ENCODE assay signal across 11 mouse cellular contexts in genomic region chr4:154328431-154328830, GRCm38 (mm10). TPM values are rescaled to one million over a fixed set of nuclear protein-coding genes. Genes with fewer than 3 reads are reported as not detected.
DNase-seq lines count a peak whose midpoint lies in the region; ATAC-seq lines count a peak whose summit lies in the region.
"Had no signal": no experiment of that assay in that cellular context is flagged by ENCODE, and none has a peak within 500 bp of the region (broad histone marks: within the 10 kb centered on the region; RNA-seq: fewer than 3 reads in every experiment).

No protein-coding gene starts in this region.

- no peak overlapping the region for H3K4me2 ChIP-seq in kidney, embryonic 14.5 days (replicated peaks; ENCODE audit: low read depth, low read length)
- peak overlapping the region; percentile 5; the same call in 1 of the 2 replicates for H3K4me2 ChIP-seq in embryonic facial prominence, embryonic 14.5 days (ENCODE audit: low read depth, low read length)
- peak overlapping the region; percentile 28 for H3K4me2 ChIP-seq in midbrain, embryonic 13.5 days (replicated peaks)

- no peaks in the 10 kb centered on the region for H3K36me3 ChIP-seq in kidney, embryonic 14.5 days (ENCODE audit: control insufficient read depth, insufficient read depth, low read length)
- no peaks in the 10 kb centered on the region for H3K36me3 ChIP-seq in embryonic facial prominence, embryonic 14.5 days (ENCODE audit: control insufficient read depth, insufficient read depth, low read length)
- no peaks in the 10 kb centered on the region for H3K36me3 ChIP-seq in midbrain, embryonic 13.5 days
- H3K36me3 ChIP-seq: G1E had no signal

- H3K4me3 ChIP-seq in kidney, embryonic 14.5 days (ENCODE audit: low read length): no peak overlapping the region
- no peak overlapping the region for H3K4me3 ChIP-seq in embryonic facial prominence, embryonic 14.5 days (ENCODE audit: low read depth, low read length)
- no peak overlapping the region for H3K4me3 ChIP-seq in midbrain, embryonic 13.5 days (replicated peaks)

- no peak overlapping the region for H3K9ac ChIP-seq in kidney, embryonic 14.5 days (ENCODE audit: low read depth, low read length)
- H3K9ac ChIP-seq in embryonic facial prominence, embryonic 14.5 days (ENCODE audit: low read depth, low read length): no peak overlapping the region
- H3K9ac ChIP-seq in midbrain, embryonic 13.5 days (replicated peaks): no peak overlapping the region

- WGBS in kidney, embryonic 14.5 days: 5% methylated on average over 20 of the region's 20 CpGs
- 8% methylated on average over 12 of the region's 20 CpGs for WGBS in embryonic facial prominence, embryonic 14.5 days
- WGBS in midbrain, embryonic 13.5 days: 7% methylated on average over 15 of the region's 20 CpGs

- H3K27me3 ChIP-seq in kidney, embryonic 14.5 days (ENCODE audit: control insufficient read depth, insufficient read depth, low read length): peaks cover 17% of the 10 kb centered on the region; the same call in 1 of the 2 replicates
- H3K27me3 ChIP-seq in embryonic facial prominence, embryonic 14.5 days (replicated peaks; ENCODE audit: control insufficient read depth, insufficient read depth, low read length): no peaks in the 10 kb centered on the region
- peaks cover 28% of the 10 kb centered on the region; the same call in 1 of the 2 replicates for H3K27me3 ChIP-seq in midbrain, embryonic 13.5 days

- H3K4me1 ChIP-seq in kidney, embryonic 14.5 days (ENCODE audit: control insufficient read depth, insufficient read depth, low read length): peaks cover 21% of the 10 kb centered on the region
- H3K4me1 ChIP-seq in embryonic facial prominence, embryonic 14.5 days (ENCODE audit: control insufficient read depth, insufficient read depth, low read length): no peaks in the 10 kb centered on the region; the same call in 1 of the 2 replicates
- peaks cover 16% of the 10 kb centered on the region for H3K4me1 ChIP-seq in midbrain, embryonic 13.5 days (replicated peaks)

- 0 out of 2 replicates have a peak, but pooled peaks have one; percentile 1 for ATAC-seq in kidney, embryonic 14.5 days (ENCODE audit: low FRiP score, low TSS enrichment)
- ATAC-seq in embryonic facial prominence, embryonic 14.5 days (ENCODE audit: low read depth): no peak
- peak; percentile 5; the same call in 1 of the 2 replicates for ATAC-seq in midbrain, embryonic 13.5 days
- ATAC-seq: inflammation-experienced regulatory T-cells, adult 6 months had no signal

- no peak for DNase-seq in kidney, adult 8-10 months
- peak; percentile 17 for DNase-seq in ES-CJ7 (ENCODE audit: low read depth, low spot score)
- no peak for DNase-seq in embryonic facial prominence, embryonic 14.5 days (ENCODE audit: low spot score)
- no peak for DNase-seq in left cerebral cortex, postnatal 14 days (ENCODE audit: low spot score in 2 of 2)
- no peak for DNase-seq in spleen, adult 12 weeks (ENCODE audit: low spot score)
- no peak for DNase-seq in left cerebral cortex, postnatal 10 days (ENCODE audit: extremely low spot score in 1 of 2, low spot score in 2 of 2)

- H3K9me3 ChIP-seq in kidney, embryonic 14.5 days (ENCODE audit: control insufficient read depth, low read length): no peaks in the 10 kb centered on the region
- H3K9me3 ChIP-seq in embryonic facial prominence, embryonic 14.5 days (ENCODE audit: control insufficient read depth, low read length): no peaks in the 10 kb centered on the region
- no peaks in the 10 kb centered on the region for H3K9me3 ChIP-seq in midbrain, embryonic 13.5 days

- H3K27ac ChIP-seq in kidney, embryonic 14.5 days (ENCODE audit: low read depth, low read length): no peak overlapping the region
- H3K27ac ChIP-seq in embryonic facial prominence, embryonic 14.5 days (replicated peaks; ENCODE audit: low read depth, low read length): no peak overlapping the region
- H3K27ac ChIP-seq in midbrain, embryonic 13.5 days: no peak overlapping the region

- intact Hi-C loops in left cerebral cortex, postnatal 14 days (cut with DNase I): loop anchor here (5.0 to 10.0 kb wide), 3 partner anchors 59 to 496 kb away; no protein-coding TSS in a partner anchor
- intact Hi-C loops in left cerebral cortex, postnatal 10 days (cut with DNase I): loop anchor here (5.0 to 10.0 kb wide), 3 partner anchors 309 to 489 kb away; partner anchors contain the start of gene Prdm16

RNA-seq across cellular contexts. Expression of gene B230104I21Rik, which starts 7.5 kb away (rescaled TPM):
- polyA plus RNA-seq in kidney, embryonic 14.5 days (2014; fragmentation: Nextera tagmentation; extraction: Ambion mirVana): not detected in 2 replicates
- 0.33 TPM in 1 of 2 replicates, not detected in the other for polyA plus RNA-seq in embryonic facial prominence, embryonic 14.5 days (2014; fragmentation: Nextera tagmentation; extraction: Ambion mirVana)
- 0.24 TPM in 1 of 2 replicates, not detected in the other for polyA plus RNA-seq in midbrain, embryonic 13.5 days (2015; fragmentation: Nextera tagmentation; extraction: Ambion mirVana)
- total RNA-seq in left cerebral cortex, postnatal 14 days (2021): not detected
- not detected for total RNA-seq in left cerebral cortex, postnatal 10 days (2021)
- total RNA-seq: G1E; heart, adult 8-10 months had no signal
- polyA plus RNA-seq: G1E; inflammation-experienced regulatory T-cells, adult 6 months had no signal

RNA-seq across cellular contexts. Expression of gene Arhgef16, which starts 27.0 kb away (rescaled TPM):
- 16.3 and 28.2 TPM in 2 replicates for polyA plus RNA-seq in kidney, embryonic 14.5 days (2014; fragmentation: Nextera tagmentation; extraction: Ambion mirVana)
- polyA plus RNA-seq in embryonic facial prominence, embryonic 14.5 days (2014; fragmentation: Nextera tagmentation; extraction: Ambion mirVana): 5.5 and 6.1 TPM in 2 replicates
- 0.18 and 0.32 TPM in 2 replicates for polyA plus RNA-seq in midbrain, embryonic 13.5 days (2015; fragmentation: Nextera tagmentation; extraction: Ambion mirVana)
- total RNA-seq in left cerebral cortex, postnatal 14 days (2021): under 1 TPM; 0.13 to 0.49 TPM
- total RNA-seq in left cerebral cortex, postnatal 10 days (2021): under 1 TPM; 0.21 to 0.69 TPM
- polyA plus RNA-seq: G1E had no signal
